Mouse (Mus musculus) MEL (cell line): ENCODE measurements at regions not wholly inside any gene's neighbourhood (a gene's known extent, or its start where the extent isn't known, plus 50 kb on each side); places are given as distances from the start of the nearest gene placed in this dataset.

Experiments
- CHD1 ChIP-seq: IDR thresholded peaks from 2 replicates; pipeline ENCODE4 v1.6.1; 2012; ENCODE audit warnings: low read depth, mild to moderate bottlenecking, inconsistent platforms, low read length, improper control_type of control experiment
- CTCF ChIP-seq, 3 experiments: IDR thresholded peaks in 2 of 3; conservative IDR thresholded peaks in 1 of 3; 2 replicates each; pipeline ENCODE4 v1.5.1; 2011 to 2012; ENCODE audit warnings: low read length in 3 of 3, low read depth in 2 of 3, mild to moderate bottlenecking in 2 of 3, improper control_type of control experiment in 1 of 3, inconsistent platforms in 1 of 3, mixed read lengths in 1 of 3, moderate library complexity in 1 of 3; ENCODE audit not compliant: control insufficient read depth in 1 of 3, insufficient read depth in 1 of 3, poor library complexity in 1 of 3, severe bottlenecking in 1 of 3
- E2F4 ChIP-seq: IDR thresholded peaks from 2 replicates; pipeline ENCODE4 v1.6.1; 2011; ENCODE audit warnings: low read depth, low read length, improper control_type of control experiment, borderline replicate concordance
- EP300 ChIP-seq, 2 experiments: IDR thresholded peaks; 2 replicates each; pipeline ENCODE4 v1.6.1; 2011; ENCODE audit warnings: improper control_type of control experiment in 2 of 2, low read length in 2 of 2, low read depth in 1 of 2, mild to moderate bottlenecking in 1 of 2
- GATA1 ChIP-seq: IDR thresholded peaks from 2 replicates; pipeline ENCODE4 v1.6.1; 2011; ENCODE audit warnings: low read depth, low read length, improper control_type of control experiment
- MAX ChIP-seq: IDR thresholded peaks from 2 replicates; pipeline ENCODE4 v1.6.1; 2011; ENCODE audit warnings: low read length, improper control_type of control experiment
- MYC ChIP-seq: IDR thresholded peaks from 2 replicates; pipeline ENCODE4 v1.6.1; 2011; ENCODE audit warnings: low read depth, mild to moderate bottlenecking, low read length, improper control_type of control experiment, moderate library complexity
- NELFE ChIP-seq: IDR thresholded peaks from 2 replicates; pipeline ENCODE4 v1.6.1; 2011; ENCODE audit warnings: low read depth, low read length, improper control_type of control experiment
- POLR2A ChIP-seq, 2 experiments: IDR thresholded peaks; 2 replicates each; pipeline ENCODE4 v1.6.1; 2011 to 2012; ENCODE audit warnings: low read length in 2 of 2, mild to moderate bottlenecking in 2 of 2, control low read depth in 1 of 2, improper control_type of control experiment in 1 of 2, low read depth in 1 of 2, moderate library complexity in 1 of 2; ENCODE audit not compliant: control insufficient read depth in 1 of 2, insufficient read depth in 1 of 2, poor library complexity in 1 of 2
- TAL1 ChIP-seq: IDR thresholded peaks from 2 replicates; pipeline ENCODE4 v1.6.1; 2012; ENCODE audit warnings: mild to moderate bottlenecking, inconsistent platforms, low read length, moderate library complexity, mixed read lengths
- USF1 ChIP-seq: IDR thresholded peaks from 2 replicates; pipeline ENCODE4 v1.6.1; 2014; ENCODE audit warnings: low read depth, mild to moderate bottlenecking, inconsistent platforms, low read length, improper control_type of control experiment, moderate library complexity
- ZC3H11A ChIP-seq: IDR thresholded peaks from 2 replicates; pipeline ENCODE4 v1.6.1; 2012; ENCODE audit warnings: low read depth, mild to moderate bottlenecking, inconsistent platforms, low read length, improper control_type of control experiment

DNA sequence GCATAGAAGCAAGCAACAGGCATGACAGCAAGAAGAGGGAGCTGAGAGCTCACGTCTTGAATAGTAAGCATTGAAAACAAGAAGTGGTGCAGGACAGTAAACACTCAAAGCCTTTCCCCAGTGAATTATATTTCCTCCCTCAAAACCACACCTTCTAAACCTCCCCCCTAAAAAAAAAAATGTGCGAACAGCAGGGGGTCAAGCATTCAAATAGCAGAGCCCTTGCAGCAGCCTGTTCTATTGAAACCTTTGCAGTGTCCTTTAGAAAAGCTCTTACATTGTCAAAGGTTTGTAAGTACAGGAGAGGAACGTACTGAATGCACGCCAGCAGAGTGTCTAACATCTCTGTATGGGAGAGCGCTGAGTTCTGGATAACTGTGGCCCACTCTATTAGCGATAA lies 145.1 kb upstream of the Cd180 start:
- TF ChIP-seq MAX (no peak), NELFE (no peak), CTCF (IDR thresholded peaks at IDR 0.05 in 2 of 3, conservative IDR thresholded peaks at IDR 0.05 in 1 of 3; ENCODE audit: control insufficient read depth in 1 of 3, insufficient read depth in 1 of 3, low read depth in 2 of 3, low read length in 3 of 3, poor library complexity in 1 of 3, severe bottlenecking in 1 of 3) (no peak), E2F4 (no peak), CHD1 (no peak), MYC (no peak), GATA1 (no peak), ZC3H11A (no peak), USF1 (no peak), POLR2A (IDR thresholded peaks at IDR 0.05; ENCODE audit: control insufficient read depth in 1 of 2, insufficient read depth in 1 of 2, low read depth in 1 of 2, low read length in 2 of 2, poor library complexity in 1 of 2) (no peak), EP300 (IDR thresholded peaks at IDR 0.05; ENCODE audit: low read depth in 1 of 2, low read length in 2 of 2) (no peak), TAL1 (no peak)
